Mouse (Mus musculus) thymus, adult 2 months (tissue): ENCODE measurements around the gene Dcaf8.

ENCODE experiments used
- CTCF ChIP-seq: fragments of 200-500 bp; IDR thresholded peaks from 2 replicates; pipeline ENCODE4 v1.5.1; 2012; ENCODE audit warnings: mild to moderate bottlenecking, control low read depth, low read length, moderate library complexity, borderline replicate concordance; ENCODE audit not compliant: control insufficient read depth, poor library complexity, insufficient read depth; ENCODE audit errors: extremely low read depth
- POLR2A ChIP-seq: fragments of 200-500 bp; IDR thresholded peaks from 2 replicates; pipeline ENCODE4 v1.6.1; 2012; ENCODE audit warnings: mild to moderate bottlenecking, low read length, control low read depth, moderate library complexity; ENCODE audit not compliant: control insufficient read depth, poor library complexity, insufficient read depth; ENCODE audit errors: extremely low read depth

DNA sequence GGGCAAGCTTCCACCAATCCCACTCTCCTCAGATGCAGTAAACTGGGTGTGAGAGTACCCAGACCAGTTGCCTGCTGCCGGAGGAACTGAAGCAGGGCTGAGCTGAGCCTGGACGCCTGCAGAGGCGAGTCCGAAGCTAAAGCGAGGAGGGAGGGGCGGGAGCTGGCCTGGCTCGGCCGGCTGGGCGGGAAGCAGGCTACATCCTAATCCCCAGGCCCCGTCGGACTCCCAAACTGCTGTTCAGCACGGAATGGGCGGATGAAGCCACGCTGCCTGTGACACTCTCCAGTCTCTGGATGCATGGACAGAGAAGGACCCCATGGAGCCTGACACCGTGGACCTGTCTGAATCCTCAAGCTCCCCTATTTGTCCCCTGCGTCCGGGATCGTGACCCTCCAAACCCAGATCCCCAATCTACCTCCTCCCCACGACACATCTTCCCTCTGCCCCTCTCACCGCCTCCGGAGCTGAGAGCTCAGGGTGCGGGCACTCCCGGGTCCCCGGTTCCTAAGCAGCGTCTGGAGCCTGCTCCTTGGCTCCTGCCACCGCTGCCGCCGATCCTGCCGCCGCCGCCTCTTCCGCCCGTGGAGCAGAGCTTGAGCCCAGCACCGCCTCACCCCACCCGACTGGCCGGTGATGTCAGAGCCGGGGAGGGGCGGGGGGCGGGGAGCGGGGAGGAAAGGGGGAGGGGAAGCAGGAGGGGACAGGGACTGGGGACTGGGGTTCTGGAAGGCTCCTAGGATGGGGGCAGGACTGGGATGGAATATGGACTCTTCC, 58.4 kb downstream of the Dcaf8 start, which contains the start of gene Pea15a:
- TF ChIP-seq CTCF (no peak), POLR2A (no peak)
